Mouse (Mus musculus) Patski (cell line): Measurements from ENCODE around the gene Cnot1. TPM values are rescaled to one million over a fixed set of nuclear protein-coding genes. Genes with fewer than 3 reads are reported as not detected.

Source experiments
- ATAC-seq: fragments of 100-300 bp; one replicate; pipeline ENCODE4 v1.8.0; 2021
- CTCF ChIA-PET: fragments of 350-600 bp; sonication (Branson Sonifier 250); formaldehyde crosslinking; loops from one replicate; lab custom pipeline; 2022; ENCODE audit warnings: inconsistent platforms; lab: Charles Lee
- POLR2A ChIA-PET: fragments of 350-600 bp; sonication (Branson Sonifier 250); formaldehyde crosslinking; loops from one replicate; lab custom pipeline; 2022; ENCODE audit warnings: antibody characterized with exemption, inconsistent platforms; lab: Charles Lee
- DNase-seq: peaks from one replicate; pipeline ENCODE4 v3.0.0-alpha.2; 2011; ENCODE audit warnings: low read depth, low spot score
- H3K27me3 ChIP-seq: fragments of 371-371 bp; one replicate; pipeline ENCODE4 v1.5.1; 2021
- CTCF ChIP-seq: fragments of 100-300 bp; IDR thresholded peaks from one replicate; pipeline ENCODE4 v1.5.1; 2021
- in situ Hi-C: fragments of 300-500 bp; cut with MboI; formaldehyde crosslinking; loops from 3 replicates; pipeline ENCODE4 v1.11.1; 2018; ENCODE audit warnings: low pct_unique_long_range_greater_than_20kb, mixed read lengths
- polyA plus RNA-seq: library from polyadenylated mRNA; unstranded; gene quantifications from one replicate; pipeline ENCODE4 v1.2.3, GENCODE M21; 2021

Cnot1 gene
- polyA plus RNA-seq, 1 experiment from 2014 or later: 115 TPM

DNA sequence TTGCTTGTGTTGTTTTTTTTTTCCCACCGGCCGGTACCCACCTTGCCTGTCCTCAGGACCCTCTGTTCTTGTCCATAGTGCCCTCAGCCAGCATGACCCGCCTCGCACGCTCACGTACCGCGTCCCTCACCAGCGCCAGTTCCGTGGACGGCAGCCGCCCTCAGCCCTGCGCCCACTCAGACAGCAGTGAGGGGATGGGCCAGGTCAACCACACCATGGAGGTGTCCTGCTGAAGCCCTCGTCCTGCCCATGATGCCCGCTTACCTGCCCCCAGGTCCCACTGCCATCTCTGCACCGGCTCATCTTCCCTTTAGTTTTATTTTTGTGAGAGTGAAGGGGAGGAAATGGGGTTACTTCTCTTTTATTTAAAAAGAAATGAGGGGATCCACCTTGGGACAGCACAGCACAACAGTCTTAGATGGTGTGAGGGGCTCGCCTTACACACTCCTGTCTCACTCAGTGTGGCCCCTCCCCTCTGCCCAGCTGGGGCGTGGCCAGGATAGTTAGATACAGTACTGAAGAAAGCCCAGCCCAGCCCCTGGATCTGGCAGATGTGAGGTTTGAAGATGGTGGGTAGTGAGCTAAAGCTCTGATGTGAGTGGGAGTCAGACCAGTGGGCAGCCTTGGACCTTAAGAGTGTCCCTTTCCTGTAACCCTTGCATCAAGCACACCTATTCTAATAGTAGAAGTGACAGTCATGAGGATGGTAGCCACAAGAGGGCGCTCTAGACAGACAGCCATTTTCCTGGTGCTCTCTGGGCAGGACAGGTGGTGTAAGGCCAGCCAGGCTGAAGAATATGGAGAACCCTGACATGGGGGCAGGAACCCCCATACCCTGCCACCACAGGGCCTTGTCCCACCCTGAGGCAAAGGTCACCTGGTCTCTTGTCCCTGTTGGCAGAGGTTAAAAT, 93.9 kb downstream of the Cnot1 start:
- TF ChIP-seq CTCF: no peak
- DNase-seq: no peak
- ATAC-seq: peak; percentile 55
- POLR2A ChIA-PET: no interaction called here
- no peaks in the 10 kb centered on the region for H3K27me3 ChIP-seq
- CTCF ChIA-PET: interaction anchor here (0.6 to 2.3 kb wide), 6 partner anchors 8 to 203 kb away, joined by 3 to 5 read pairs (median 4); no protein-coding TSS in a partner anchor
- in situ Hi-C loops: no loop called here

DNA sequence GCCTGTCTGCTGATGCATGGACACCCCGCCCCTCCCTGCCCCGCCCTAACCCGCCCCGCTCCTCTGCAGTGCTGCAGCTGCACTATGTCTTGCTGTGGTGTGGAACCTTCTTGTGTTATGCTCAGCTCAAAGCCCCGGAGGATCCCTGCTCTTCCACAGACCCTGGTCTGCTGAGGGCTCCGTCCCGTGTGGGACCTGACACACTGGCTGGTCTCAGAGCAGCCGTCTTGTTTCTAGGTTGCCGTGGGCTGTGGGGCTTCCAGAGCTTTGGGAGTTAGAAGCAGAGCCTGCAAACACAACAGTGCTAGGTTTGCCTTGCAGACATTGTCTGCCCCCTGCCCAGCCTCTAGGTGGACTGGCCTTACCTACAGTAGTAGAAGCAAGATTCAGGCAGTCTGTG, 94.9 kb downstream of the Cnot1 start:
- CTCF ChIA-PET: interaction anchor here (2.3 kb wide), 1 partner anchor 121 kb away, joined by 5 read pairs; no protein-coding TSS in a partner anchor
- DNase-seq (no peak), ATAC-seq (no peak)
- H3K27me3 ChIP-seq: no peaks in the 10 kb centered on the region
- in situ Hi-C loops: no loop called here
- TF ChIP-seq CTCF: no peak
- POLR2A ChIA-PET: no interaction called here

DNA sequence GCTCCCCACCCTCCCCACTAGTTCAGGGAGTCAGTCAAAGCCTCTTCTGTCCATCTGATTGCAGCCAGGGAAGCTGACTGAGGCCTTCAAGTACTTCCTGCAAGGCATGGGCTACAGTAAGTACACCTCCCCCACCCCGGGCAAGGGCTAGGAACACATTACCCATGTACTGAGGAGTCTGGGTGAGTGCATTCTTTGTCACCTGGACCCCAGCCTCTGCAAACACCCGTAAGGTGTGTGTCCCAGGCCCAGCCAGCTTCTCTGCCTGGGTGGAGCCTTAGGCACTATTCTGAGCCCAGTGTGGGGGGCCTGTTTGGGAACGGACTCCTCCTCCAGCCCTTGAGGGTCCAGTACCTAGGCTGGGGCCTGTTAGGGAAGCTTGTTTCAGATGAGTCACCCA, 96.2 kb downstream of the Cnot1 start:
- ChIA-PET POLR2A (no interaction called here), CTCF (interaction anchor here (0.9 kb wide), 1 partner anchor 7 kb away, joined by 3 read pairs; no protein-coding TSS in a partner anchor)
- in situ Hi-C loops: no loop called here
- no peaks in the 10 kb centered on the region for H3K27me3 ChIP-seq
- no peak for DNase-seq
- no peak for ATAC-seq
- no peak for TF ChIP-seq CTCF

DNA sequence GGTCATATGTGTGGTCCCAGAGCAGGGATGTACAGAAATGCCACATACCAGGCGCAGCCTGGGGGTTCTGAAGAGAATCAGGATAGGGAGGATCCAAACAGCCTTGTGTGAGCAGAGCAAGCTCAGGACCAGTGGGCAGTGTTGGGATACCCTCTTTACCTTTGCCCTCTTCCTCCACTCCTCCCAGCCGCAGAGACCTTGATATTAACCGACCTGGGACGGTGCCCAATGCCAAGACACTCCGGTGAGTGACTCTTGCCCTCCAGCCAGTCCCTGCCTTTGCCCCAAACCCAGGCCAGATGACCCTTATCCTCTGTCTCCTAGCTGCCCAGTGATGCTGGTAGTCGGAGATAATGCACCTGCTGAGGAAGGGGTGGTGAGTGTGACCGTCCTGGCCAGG, 97.7 kb downstream of the Cnot1 start:
- TF ChIP-seq CTCF: no peak
- in situ Hi-C loops: no loop called here

DNA sequence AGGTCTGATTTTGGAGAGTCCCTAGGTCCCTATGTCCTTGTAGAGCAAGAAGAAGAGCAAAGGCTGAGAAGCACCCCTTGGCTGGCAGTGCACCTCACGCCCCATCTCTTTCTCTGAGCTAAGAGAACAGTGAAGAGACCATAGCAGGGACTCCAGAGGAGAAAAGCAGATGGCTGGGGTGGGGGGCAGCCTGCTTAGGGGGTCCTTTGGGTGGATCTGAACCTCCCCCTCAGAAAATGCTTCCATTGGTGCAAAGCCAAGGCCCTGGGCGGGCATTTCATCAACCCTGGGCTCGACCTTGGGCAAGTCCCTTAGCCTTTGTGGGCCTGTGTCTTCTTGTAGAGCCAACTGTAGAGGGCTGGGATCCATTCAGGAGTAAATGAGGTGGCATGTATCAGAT, 102.7 kb downstream of the Cnot1 start:
- ChIA-PET POLR2A (no interaction called here), CTCF (no interaction called here)
- no peak for ATAC-seq
- in situ Hi-C loops: no loop called here
- H3K27me3 ChIP-seq: peaks cover 17% of the 10 kb centered on the region
- no peak for DNase-seq
- TF ChIP-seq CTCF: no peak

More for the DNA sequence above, 97.7 kb downstream of the Cnot1 start:
- no peaks in the 10 kb centered on the region for H3K27me3 ChIP-seq
- ChIA-PET POLR2A (no interaction called here), CTCF (interaction anchor here (2.1 kb wide), 1 partner anchor 13 kb away, joined by 7 read pairs; no protein-coding TSS in a partner anchor)
- ATAC-seq (no peak), DNase-seq (no peak)

DNA sequence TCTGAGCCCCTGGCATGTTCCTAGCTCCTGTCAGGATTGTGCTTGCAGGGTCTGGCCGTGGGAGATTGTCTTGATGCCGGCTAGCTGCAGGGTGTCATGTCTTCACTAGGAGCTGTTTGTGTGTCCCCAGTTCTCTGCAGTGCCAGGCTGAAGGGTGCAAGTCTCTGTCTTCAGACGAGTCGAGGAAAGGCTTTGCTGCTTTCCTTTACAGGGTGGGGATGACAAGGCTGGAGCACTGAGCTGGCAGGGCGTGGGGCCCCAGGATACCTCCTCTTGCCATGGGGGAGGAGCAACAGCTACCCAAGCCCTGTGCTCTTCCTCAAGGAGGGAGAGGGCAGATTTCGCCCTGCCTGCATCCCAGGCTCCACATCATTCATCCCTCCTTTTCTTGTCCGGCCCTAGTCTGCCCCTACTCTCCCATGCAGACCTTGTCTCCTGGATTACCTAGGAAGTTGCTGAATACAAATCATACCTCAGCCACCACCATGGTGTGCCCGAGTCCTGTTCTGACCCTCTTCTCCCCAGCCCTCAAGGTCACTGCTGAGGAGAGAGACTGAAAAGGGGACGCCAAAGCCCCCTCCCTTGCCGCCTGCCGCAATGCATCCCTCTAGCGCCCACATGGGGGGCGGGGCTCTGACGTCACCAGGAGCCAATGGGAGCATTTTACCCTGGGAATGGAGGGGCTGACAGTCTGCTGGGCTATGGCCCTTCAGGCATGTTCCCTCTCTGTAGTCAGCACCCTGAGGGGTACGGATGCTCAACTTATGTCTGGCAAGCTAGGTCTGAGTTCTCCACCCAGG, 103.6 kb downstream of the Cnot1 start:
- ChIA-PET CTCF (interaction anchor here (0.9 kb wide), 1 partner anchor 8 kb away, joined by 3 read pairs; no protein-coding TSS in a partner anchor), POLR2A (no interaction called here)
- in situ Hi-C loops: no loop called here
- TF ChIP-seq CTCF: no peak
- ATAC-seq (peak; percentile 6), DNase-seq (no peak)
- peaks cover 24% of the 10 kb centered on the region for H3K27me3 ChIP-seq

DNA sequence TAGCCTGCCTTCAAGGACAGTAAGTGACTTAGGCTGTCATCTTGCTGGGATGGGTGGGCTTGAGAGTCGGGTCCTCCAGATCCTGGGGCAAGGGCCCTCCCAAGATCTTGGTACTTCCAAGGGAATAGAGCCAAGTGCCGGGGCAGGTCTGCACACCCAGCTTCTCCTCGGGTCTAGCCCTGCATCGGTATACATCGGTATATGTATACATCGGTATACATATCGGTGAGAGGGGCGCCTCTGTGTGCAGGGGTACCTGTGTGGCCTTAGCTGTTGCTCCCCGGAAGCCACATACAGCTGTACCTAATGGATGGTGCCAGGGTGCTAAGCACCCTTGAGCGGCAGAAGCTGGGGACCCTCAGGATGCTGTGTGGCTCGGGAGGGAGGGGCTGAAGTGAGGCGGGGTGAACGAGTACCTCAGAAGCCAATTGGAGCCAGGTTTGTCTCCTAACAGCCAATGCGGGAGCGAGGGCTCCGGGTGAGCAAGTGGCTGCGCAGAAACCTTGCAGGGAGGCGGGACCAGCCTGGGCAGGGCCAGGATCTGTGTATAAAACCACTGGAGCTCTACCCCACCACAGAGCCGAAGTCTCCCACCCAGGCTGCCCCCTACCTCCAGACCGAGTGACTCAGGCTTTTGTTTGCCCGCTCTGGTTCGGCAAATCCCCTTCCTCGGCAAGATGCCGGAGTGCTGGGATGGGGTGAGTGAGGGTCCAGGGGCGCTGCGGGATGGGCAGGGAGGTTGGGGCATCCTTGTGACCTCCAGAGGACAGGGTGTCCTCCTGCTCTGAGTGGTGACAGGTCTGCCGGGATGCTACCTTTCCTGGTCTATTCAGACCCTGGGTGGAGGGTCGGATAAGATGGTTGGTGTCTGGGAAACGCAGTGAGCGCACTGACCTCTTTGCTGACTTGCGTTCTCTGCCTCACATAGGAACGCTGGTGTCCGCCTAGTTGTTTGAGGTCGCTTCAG, 104.5 kb downstream of the Cnot1 start:
- POLR2A ChIA-PET: interaction anchor here (0.5 kb wide), 1 partner anchor 54 kb away, joined by 3 read pairs; no protein-coding TSS in a partner anchor
- H3K27me3 ChIP-seq: peaks cover 31% of the 10 kb centered on the region
- peak; percentile 35 for DNase-seq
- in situ Hi-C loops: no loop called here
- peak; percentile 97 for ATAC-seq
- TF ChIP-seq CTCF: no peak
- CTCF ChIA-PET: interaction anchor here (0.9 to 2.1 kb wide), 2 partner anchors 9 to 103 kb away, joined by 3 to 7 read pairs; no protein-coding TSS in a partner anchor

DNA sequence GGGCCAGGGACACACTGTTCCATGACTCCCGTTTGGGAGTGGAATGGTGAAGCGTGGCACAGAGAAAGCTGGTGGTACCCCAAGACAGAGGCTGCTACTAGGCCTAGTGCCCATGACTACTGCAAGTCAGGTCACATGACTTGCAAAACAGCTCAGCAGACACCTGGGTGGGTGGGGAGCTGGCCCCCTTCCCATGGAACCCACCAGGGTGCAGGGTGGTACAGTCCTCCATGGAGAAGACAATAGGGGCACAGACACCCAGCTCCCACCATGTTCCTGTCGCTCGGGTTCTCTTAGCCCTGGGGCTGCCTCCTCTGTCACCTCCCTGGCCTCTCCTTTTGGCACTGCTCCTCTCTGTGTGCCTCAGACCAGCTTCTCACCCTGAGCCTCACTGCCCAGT, 105.5 kb downstream of the Cnot1 start:
- ChIA-PET POLR2A (no interaction called here), CTCF (interaction anchor here (2.1 kb wide), 1 partner anchor 102 kb away, joined by 7 read pairs; no protein-coding TSS in a partner anchor)
- peaks cover 38% of the 10 kb centered on the region for H3K27me3 ChIP-seq
- DNase-seq: no peak
- no peak for ATAC-seq
- no peak for TF ChIP-seq CTCF
- in situ Hi-C loops: no loop called here

DNA sequence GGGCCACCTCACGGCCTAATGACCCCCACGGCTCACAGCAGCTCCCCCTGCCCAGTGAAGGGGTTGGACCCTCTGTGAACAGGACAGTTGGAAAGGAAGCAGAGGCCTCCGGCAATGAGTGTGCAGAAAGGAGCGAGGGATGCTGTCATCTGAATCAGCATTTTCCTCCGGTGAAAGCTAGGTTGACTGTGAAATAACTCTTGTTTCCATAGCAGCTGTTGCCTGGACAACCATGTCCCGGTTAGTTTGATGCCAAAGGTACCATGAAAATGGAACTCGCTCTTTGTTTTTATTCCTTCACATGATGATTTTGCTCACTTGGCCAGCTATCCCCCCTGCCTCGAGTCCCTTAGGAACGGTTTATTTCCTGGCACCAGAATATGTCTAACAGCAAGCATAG, 107.0 kb downstream of the Cnot1 start:
- H3K27me3 ChIP-seq: peaks cover 39% of the 10 kb centered on the region
- no peak for DNase-seq
- ChIA-PET POLR2A (no interaction called here), CTCF (no interaction called here)
- no peak for TF ChIP-seq CTCF
- no peak for ATAC-seq
- in situ Hi-C loops: no loop called here
